Mouse (Mus musculus) brain, adult 10 weeks (tissue): ENCODE data around the gene Ttbk2. TPM values are rescaled to one million over a fixed set of nuclear protein-coding genes. Genes with fewer than 3 reads are reported as not detected.

Experiments
- polyA plus RNA-seq: library from polyadenylated mRNA; stranded (reverse); fragments of 350-450 nt; fragmentation: Illumina TruSeq; extraction: RNeasy Lipid Tissue Mini Kit (QIAGEN cat#74804); gene quantifications from one replicate; pipeline ENCODE4 v1.2.3, GENCODE M21; 2015; ENCODE audit warnings: low read depth, low replicate concordance

Ttbk2 gene
- polyA plus RNA-seq = 32.1 TPM

GRCm38 (mm10) chr2:120850424-120851082, at the start of gene Ttbk2:
Gene Ttbk2, minus strand, starts transcription at chr2:120850604.

GRCm38 (mm10) chr2:120849449-120850423, 668 bp downstream of the Ttbk2 start, which contains the start of gene Cdan1:
Gene Cdan1, minus strand, starts transcription at chr2:120850128.

Other genes starting within 250 kb of the Ttbk2 start
- 25.5 TPM for gene Haus2, start 241.2 kb downstream of the Ttbk2 start, polyA plus RNA-seq
- gene Lrrc57, start 241.1 kb downstream of the Ttbk2 start, polyA plus RNA-seq = 55.1 TPM
- 7.6 TPM for gene Stard9, start 221.5 kb downstream of the Ttbk2 start, polyA plus RNA-seq
- 15.6 TPM for gene Cdan1, start 476 bp downstream of the Ttbk2 start, polyA plus RNA-seq
- gene Ubr1, start 120.1 kb upstream of the Ttbk2 start, polyA plus RNA-seq = 20.8 TPM
- gene Tmem62, start 126.4 kb upstream of the Ttbk2 start, polyA plus RNA-seq = 30.4 TPM
- 84.3 TPM for gene Ccndbp1, start 157.8 kb upstream of the Ttbk2 start, polyA plus RNA-seq
- not detected for gene Epb42, start 186.5 kb upstream of the Ttbk2 start, polyA plus RNA-seq
- not detected for gene Tgm5, start 235.2 kb upstream of the Ttbk2 start, polyA plus RNA-seq